Mouse (Mus musculus): Measurements from ENCODE around the gene Asna1. TPM values are rescaled to one million over a fixed set of nuclear protein-coding genes. Genes with fewer than 3 reads are reported as not detected.

Asna1 gene
- polyA plus RNA-seq (2012; rRNA removed) = 76.1 and 91.5 TPM in 2 replicates

DNA sequence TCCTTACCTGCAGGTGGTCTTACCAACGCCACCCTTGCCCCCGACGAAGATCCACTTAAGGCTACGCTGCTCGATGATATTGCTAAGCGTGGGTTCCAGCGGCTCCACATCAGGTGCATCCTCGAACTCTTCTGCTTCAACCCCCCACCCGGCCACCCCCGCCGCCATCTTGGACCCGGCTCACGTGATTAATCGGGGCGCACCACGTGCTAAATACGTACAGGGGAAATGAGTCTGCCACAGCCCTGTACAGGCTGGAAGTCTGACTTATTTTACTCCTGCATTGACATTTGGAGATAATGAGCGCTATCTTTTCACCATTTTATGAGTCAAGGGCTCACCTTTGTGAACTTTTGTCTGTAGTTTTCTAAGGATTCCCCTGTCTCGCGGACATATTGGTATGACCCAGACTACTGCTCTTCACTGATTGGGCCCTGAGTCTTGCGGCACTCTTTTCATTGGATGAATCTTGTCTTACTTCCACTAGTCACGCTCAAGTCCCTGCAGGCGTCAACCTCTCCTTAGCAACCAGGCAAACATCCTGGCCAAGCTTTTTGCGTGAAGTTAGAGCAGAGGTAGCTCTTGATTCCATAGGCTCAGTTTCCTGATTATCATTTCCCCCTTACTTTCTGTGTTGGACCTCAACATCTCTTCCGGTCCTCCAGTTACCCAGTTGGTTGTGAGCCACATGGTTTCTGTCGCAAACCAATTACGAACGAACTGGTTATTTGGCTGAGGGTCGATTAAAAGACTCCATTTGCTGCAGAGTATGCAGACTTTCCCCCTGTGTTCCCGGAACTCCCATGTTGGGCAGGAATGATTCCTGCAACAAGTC is at the start of gene Asna1:
Asna1 (minus strand) TSS at position 184 of the 835 bp plus-strand sequence.

DNA sequence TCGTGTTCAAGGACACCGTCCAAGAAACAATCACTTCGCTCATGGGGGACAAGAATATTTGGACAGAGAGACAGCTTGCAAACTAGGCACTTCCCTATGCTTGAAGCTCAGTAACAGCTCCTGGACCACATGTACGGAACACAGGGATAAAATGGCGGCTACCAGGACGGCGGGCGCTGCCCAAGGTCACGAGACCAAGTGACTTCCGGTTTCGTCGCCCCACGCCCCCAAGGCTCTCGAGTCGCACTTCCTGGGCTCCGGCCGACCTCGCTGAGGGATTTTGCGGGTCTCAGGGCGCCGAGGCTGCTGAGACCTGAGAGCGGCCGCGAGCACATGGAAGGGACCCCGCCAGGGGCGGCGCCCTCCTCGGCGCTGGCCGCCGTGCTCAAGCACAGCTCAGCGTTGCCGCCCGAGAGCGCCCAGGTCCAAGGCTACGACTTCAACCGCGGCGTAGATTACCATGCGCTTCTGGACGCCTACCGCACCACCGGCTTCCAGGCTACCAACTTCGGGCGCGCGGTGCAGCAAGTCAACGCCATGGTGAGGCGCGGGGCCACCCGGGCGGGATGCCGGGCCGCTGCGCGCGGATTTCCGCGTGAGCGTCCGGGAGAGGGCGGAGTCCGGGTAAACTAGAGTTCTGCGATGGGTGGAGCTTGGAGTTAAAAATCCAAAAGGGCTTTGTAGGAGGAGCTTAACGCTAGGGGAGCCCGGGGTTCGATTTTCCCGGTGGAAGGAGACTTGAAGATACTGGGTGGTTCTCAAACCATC is 46.6 kb upstream of the Asna1 start, which contains the start of gene Dhps:
Dhps (plus strand) TSS at position 244 of the 768 bp plus-strand sequence.

DNA sequence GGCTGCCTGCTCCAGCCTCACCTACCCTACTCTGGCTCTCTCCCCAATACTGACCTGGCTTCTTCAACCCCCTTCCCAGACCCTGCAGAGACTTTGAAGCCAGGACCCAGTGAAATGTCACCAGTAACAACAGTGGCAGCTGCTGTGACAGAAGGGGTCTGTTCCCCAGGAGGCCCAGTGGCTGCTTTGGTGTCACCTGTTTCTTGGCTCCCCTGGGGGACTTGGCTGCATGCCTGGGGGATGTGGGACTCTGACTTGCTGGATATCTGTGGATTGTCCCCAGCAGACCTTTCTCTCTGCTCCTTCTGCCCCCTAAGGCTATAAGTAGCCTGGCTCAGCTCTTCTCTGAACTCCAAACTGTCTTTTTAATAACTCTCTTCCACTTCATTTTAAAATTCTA is 42.9 kb upstream of the Asna1 start, which contains the start of gene Gm5741:
Gm5741 (minus strand) TSS at position 1 of the 400 bp plus-strand sequence.

DNA sequence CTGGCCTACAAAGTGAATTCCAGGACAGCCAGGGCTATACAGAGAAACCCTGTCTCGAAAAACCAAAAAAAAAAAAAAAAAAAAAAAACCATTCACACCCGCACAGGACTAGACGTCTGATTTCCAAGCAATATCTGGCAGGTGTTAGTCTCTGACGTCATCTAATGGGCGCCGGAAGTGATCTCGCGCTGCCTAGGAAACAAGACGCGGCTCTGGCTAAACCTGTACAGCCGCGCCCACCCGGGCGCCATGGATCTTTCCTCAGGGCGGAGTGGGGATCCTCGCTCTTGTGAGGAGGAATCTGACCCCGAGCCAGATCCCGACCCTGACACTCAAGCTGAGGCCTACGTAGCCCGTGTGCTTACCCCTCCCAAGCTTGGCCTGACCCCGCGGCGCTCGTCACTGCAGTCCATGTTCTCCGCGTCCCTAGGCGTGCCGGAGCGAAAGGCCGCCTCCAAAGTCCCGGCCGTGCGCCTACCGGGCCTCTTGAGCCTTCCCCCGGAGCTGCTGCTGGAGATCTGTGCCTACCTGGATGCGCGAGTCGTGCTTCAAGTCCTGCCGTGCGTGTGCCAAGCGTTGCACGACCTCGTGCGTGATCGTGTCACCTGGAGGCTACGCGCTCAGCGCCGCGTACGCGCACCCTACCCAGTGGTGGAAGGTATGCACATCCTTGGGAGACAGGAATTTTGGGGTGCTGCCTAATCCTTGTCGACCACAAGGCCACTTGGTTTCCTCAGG is 35.0 kb upstream of the Asna1 start, which contains the start of gene Fbxw9:
Fbxw9 (plus strand) TSS at position 177 of the 738 bp plus-strand sequence.

DNA sequence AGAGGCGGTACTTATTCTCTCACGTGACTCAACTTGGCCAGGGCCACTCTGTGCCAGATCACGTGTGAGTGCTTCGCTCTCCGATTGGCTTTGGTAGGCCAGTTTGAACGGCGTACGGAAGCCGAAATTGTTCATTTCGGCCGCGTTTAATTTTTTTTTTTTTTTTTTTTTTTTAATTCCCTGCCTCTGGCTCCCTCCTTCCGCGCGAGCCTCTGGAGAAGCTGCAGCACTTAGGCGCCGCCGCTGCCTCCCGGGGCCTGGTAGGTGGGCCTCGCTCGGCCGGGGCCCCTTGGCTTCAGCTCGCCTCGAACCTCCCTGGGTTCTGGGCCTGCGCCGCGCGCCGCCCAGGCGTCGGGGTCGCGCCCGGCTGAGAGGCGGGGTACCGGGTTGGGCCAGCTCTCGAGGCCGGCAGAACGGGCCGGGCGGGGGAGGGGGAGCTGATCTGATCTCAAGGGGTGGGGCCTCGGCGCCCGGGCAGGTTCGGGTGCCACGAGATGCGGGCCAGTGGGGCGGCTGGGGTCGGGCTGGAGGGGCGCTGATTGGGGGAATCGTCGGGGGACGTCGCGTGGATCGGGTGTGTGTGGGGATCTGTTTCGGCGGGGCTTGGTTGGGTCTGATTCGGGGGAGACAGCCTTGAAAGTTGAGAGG is 11.8 kb upstream of the Asna1 start, which contains the start of gene Tnpo2:
Tnpo2 (plus strand) TSS at position 198 of the 648 bp plus-strand sequence.

DNA sequence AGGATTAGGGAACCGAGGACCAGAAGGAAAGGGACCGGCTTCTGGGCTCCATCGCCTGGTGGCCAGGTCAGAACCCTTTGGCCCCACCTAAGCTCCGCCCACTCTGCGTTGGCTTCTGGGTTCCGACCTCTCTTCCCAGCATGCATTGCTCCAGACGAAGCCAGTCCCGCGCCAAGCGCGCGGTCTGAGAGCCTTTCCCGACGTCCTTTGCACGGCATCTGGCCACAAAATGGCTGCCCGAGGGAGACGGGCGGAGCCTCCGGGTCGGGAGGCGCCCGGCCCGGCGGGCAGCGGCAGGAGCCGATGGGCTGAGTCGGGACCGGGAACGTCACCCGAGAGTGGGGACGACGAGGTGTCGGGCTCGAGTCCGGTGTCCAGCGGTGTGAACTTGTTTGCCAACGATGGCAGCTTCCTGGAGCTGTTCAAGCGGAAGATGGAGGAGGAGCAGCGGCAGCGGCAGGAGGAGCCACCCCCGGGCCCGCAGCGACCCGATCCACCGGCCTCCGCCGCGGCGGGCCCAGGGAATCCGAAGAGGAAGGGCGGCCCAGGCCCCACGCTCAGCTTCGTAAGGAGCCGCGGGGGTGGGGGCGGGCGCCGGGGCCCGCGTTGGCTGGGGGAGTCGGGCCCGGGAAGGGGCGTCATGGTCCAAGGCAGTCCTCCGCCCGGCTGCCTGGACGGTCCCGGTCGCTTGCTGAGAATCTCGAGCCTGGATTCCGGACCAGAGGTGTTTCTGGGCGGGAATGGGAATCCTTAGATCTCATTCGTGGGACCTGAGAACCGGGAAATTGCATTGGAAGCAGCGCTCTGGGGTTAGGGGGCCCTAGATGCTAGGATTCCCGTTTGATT is 1.8 kb upstream of the Asna1 start, which contains the start of gene Trir:
Trir (plus strand) TSS at position 154 of the 846 bp plus-strand sequence.

DNA sequence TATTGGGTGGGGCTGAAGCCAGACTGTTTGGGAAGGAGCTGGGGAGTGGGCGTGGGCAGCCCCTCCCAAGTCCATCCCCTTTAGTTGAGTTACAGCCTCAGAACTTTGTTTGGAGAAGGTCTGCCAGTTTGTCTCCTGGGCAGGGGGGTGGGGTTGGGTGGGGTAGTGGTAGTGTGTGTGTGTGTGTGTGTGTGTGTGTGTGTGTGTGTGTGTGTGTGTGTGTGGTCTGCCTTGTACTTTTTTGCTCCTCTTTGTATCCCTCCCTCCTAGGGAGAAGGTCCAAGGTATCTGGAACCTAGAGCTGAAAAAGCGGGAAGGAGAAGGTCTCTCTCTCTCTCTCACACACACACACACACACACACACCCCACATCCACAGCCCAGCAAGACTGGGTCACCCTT is 10.7 kb downstream of the Asna1 start, which contains the start of gene Best2:
Best2 (minus strand) TSS at position 101 of the 400 bp plus-strand sequence.

DNA sequence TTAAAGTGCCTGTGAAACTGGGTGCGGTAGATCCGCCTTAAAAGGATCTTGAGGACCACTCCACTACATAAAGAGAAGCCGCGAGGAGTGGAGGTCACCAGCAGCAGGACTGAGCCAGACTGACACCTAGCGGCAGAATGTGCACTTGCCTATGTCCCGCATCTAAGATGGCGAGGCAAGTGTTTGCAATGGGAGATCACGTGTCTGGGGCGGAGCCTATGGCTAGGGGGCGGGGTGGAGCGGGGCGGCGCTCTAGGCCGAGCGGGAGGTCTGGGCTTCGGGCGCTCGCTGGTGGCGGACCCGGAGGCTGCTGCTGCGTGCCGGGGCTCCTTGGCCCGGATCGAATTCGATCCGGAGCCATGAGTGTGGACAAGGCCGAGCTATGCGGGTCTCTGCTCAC is 34.7 kb downstream of the Asna1 start, which contains the start of gene Hook2:
Hook2 (plus strand) TSS at position 255 of the 400 bp plus-strand sequence.

DNA sequence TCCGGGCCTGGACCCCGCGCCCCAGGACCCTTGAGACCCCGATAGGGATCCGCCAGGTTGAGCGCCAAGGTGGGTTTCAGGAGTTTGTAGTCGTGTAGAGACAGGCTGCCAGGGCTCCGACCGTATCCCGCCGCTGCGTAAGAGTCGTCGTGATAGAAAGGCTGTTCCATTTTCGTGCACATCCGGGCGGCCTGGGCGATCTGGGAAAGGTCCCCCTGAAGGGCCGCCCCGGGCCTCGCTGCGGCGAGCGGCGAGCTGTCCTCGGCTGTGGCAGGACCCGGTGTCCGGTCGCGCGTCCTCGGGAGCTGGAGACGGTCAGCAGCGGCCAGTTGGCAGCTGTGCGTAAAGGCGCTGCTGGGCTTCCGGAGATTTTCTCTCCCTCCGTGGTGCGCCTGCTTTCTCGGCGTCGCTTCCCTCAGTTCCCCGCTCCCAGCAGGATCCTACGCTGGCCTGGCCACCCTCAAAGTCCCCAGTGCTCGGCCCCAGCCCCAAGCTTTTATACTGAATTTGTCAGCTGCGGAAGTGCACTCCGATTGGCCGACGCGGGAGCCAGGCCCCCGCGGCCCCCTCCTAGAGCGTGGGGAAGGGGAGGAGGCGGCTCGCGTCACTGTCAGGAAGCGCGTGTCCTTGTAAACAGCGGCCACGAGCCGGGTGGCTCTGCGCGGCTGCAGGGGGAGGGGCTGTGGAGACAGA is 46.7 kb downstream of the Asna1 start, which contains the start of gene Junb:
Junb (minus strand) TSS at position 471 of the 693 bp plus-strand sequence.

DNA sequence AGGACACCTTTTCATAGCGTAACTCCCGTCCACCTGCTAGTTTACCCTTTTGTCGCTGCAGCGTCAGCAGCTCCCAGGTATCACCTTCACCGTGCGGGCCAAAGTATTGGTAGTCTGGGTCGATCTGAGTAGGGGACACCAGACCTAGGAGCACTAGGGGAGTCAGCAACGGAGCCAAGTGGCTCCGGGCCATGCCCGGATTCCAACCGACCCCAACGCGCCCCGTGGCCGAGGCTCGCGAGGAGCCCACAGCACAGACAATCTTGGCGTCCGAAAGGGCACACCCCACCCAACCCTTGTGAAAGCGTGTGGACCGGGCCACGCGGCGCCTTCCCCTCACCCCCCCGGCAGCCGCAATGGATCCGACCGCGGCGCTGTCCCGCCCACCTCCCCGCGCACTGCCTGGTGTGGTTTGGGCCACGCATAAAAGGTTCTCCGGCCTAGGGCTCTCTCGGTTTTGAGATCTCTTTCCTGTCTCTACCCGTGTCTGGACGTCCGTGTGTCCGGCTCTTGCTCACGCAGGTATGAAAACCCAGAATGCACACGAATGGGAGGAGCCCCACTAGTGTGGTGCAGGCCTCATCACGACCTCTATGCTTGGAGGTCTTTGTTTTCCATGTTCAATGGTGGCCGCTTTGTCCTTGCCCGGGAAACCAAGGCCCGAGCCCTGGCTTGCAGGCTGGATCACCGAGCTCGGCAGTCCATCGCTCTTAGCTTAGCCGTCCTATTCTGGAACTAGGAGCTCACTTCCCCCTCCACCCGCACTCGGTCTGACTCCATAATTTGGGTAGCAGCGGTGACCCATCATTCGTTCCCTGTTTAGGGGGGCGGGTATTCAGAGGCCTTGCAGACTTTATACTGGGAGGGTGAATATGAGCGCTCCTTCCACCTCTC is 55.6 kb downstream of the Asna1 start, which contains the start of the genes Gm49661, Prdx2 and Rnaseh2a:
Gm49661 (minus strand) TSS at position 193 of the 894 bp plus-strand sequence.
Prdx2 (plus strand) TSS at position 347 of the 894 bp plus-strand sequence.
Rnaseh2a (minus strand) TSS at position 527 of the 894 bp plus-strand sequence.

Other genes with a start within 250 kb of the Asna1 start
- gene Nfix, start 224.9 kb downstream of the Asna1 start, polyA plus RNA-seq (2012; rRNA removed) = 1.2 and 1.3 TPM in 2 replicates
- gene Dand5, start 202.5 kb downstream of the Asna1 start, polyA plus RNA-seq (2012; rRNA removed) = 2.0 and 2.1 TPM in 2 replicates
- 29.9 and 31.7 TPM in 2 replicates for gene Gadd45gip1, start 193.8 kb downstream of the Asna1 start, polyA plus RNA-seq (2012; rRNA removed)
- 116 and 127 TPM in 2 replicates for gene Rad23a, start 184.6 kb downstream of the Asna1 start, polyA plus RNA-seq (2012; rRNA removed)
- 310 and 322 TPM in 2 replicates for gene Calr, start 178.3 kb downstream of the Asna1 start, polyA plus RNA-seq (2012; rRNA removed)
- gene Farsa, start 168.3 kb downstream of the Asna1 start, polyA plus RNA-seq (2012; rRNA removed) = 50.9 and 57.3 TPM in 2 replicates
- 30.4 and 31.4 TPM in 2 replicates for gene Syce2, start 153.2 kb downstream of the Asna1 start, polyA plus RNA-seq (2012; rRNA removed)
- 29.5 and 35.0 TPM in 2 replicates for gene Gcdh, start 131.4 kb downstream of the Asna1 start, polyA plus RNA-seq (2012; rRNA removed)
- gene Klf1, start 123.4 kb downstream of the Asna1 start, polyA plus RNA-seq (2012; rRNA removed) = 177 and 217 TPM in 2 replicates
- 8.3 and 10.6 TPM in 2 replicates for gene Dnase2a, start 116.7 kb downstream of the Asna1 start, polyA plus RNA-seq (2012; rRNA removed)
- gene Mast1, start 87.9 kb downstream of the Asna1 start, polyA plus RNA-seq (2012; rRNA removed) = 0.03 and 0.05 TPM in 2 replicates
- gene Rtbdn, start 78.3 kb downstream of the Asna1 start, polyA plus RNA-seq (2012; rRNA removed) = not detected in 2 replicates
- gene Gm49661, start 55.8 kb downstream of the Asna1 start, polyA plus RNA-seq (2012; rRNA removed) = not detected in 2 replicates
- 1,069 and 1,310 TPM in 2 replicates for gene Prdx2, start 55.7 kb downstream of the Asna1 start, polyA plus RNA-seq (2012; rRNA removed)
- 57.5 and 63.1 TPM in 2 replicates for gene Rnaseh2a, start 55.5 kb downstream of the Asna1 start, polyA plus RNA-seq (2012; rRNA removed)
- gene Junb, start 46.6 kb downstream of the Asna1 start, polyA plus RNA-seq (2012; rRNA removed) = 7.7 and 8.0 TPM in 2 replicates
- 4.1 and 4.6 TPM in 2 replicates for gene Hook2, start 34.7 kb downstream of the Asna1 start, polyA plus RNA-seq (2012; rRNA removed)
- not detected in 2 replicates for gene Best2, start 10.8 kb downstream of the Asna1 start, polyA plus RNA-seq (2012; rRNA removed)
- gene Trir, start 1.5 kb upstream of the Asna1 start, polyA plus RNA-seq (2012; rRNA removed) = 99.1 and 106 TPM in 2 replicates
- 23.4 and 27.0 TPM in 2 replicates for gene Tnpo2, start 11.6 kb upstream of the Asna1 start, polyA plus RNA-seq (2012; rRNA removed)
- gene Fbxw9, start 34.8 kb upstream of the Asna1 start, polyA plus RNA-seq (2012; rRNA removed) = 7.6 and 9.4 TPM in 2 replicates
- gene Gm5741, start 42.7 kb upstream of the Asna1 start, polyA plus RNA-seq (2012; rRNA removed) = 0.22 and 0.31 TPM in 2 replicates
- 20.6 and 21.6 TPM in 2 replicates for gene Dhps, start 46.5 kb upstream of the Asna1 start, polyA plus RNA-seq (2012; rRNA removed)
- 37.6 and 44.1 TPM in 2 replicates for gene Wdr83os, start 55.5 kb upstream of the Asna1 start, polyA plus RNA-seq (2012; rRNA removed)
- gene Wdr83, start 56.0 kb upstream of the Asna1 start, polyA plus RNA-seq (2012; rRNA removed) = 24.8 and 26.1 TPM in 2 replicates
- gene Man2b1, start 58.0 kb upstream of the Asna1 start, polyA plus RNA-seq (2012; rRNA removed) = 15.9 and 21.5 TPM in 2 replicates
- 0.97 and 1.1 TPM in 2 replicates for gene Zfp791, start 97.8 kb upstream of the Asna1 start, polyA plus RNA-seq (2012; rRNA removed)
- gene Cks1brt, start 126.6 kb upstream of the Asna1 start, polyA plus RNA-seq (2012; rRNA removed) = not detected in 2 replicates
- not detected in 2 replicates for gene Olfr371, start 200.7 kb upstream of the Asna1 start, polyA plus RNA-seq (2012; rRNA removed)